Mouse (Mus musculus): ENCODE measurements around the gene Hcls1. TPM values are rescaled to one million over a fixed set of nuclear protein-coding genes. Genes with fewer than 3 reads are reported as not detected.
A peak's percentile ranks its signal among the peaks of the same experiment; 100 is the strongest.

The Hcls1 gene
- total and polyA plus RNA-seq, 2 experiments from 2014 or later, result 3.9 to 4.7 TPM

- H3K9me3 ChIP-seq (replicated peaks; ENCODE audit: control insufficient read depth, low read length), result no peaks in the 10 kb centered on the region
- 76% methylated on average over 4 of the region's 4 CpGs for WGBS
These were observed 28.6 kb downstream of the Hcls1 start for GRCm38 (mm10) chr16:36963415-36963814.

GRCm38 (mm10) chr16:36979127-36979526, 44.3 kb downstream of the Hcls1 start:
- peaks cover 9% of the 10 kb centered on the region; the same call in 1 of the 2 replicates for H3K4me1 ChIP-seq (ENCODE audit: control insufficient read depth, insufficient read depth)
- H3K4me2 ChIP-seq (ENCODE audit: low read depth, low read length), result no peak overlapping the region
- no peak overlapping the region for H3K9ac ChIP-seq (replicated peaks; ENCODE audit: low read depth, low read length)
- TF ChIP-seq EP300 (IDR thresholded peaks at IDR 0.05; ENCODE audit: low read depth) (no peak), CTCF (IDR thresholded peaks at IDR 0.05; ENCODE audit: low read depth) (no peak)
- H3K27me3 ChIP-seq (ENCODE audit: control insufficient read depth, insufficient read depth, low read length), result no peaks in the 10 kb centered on the region
- DNase-seq (ENCODE audit: low spot score), result no peak
- H3K9me3 ChIP-seq (replicated peaks; ENCODE audit: control insufficient read depth, low read length), result no peaks in the 10 kb centered on the region
- 93% methylated on average over 2 of the region's 2 CpGs for WGBS
- H3K36me3 ChIP-seq (replicated peaks; ENCODE audit: control insufficient read depth, insufficient read depth, low read length), result 0 out of 2 replicates have a peak, but pooled peaks cover 3% of the 10 kb centered on the region
- H3K27ac ChIP-seq (ENCODE audit: low read depth), result no peak overlapping the region
- H3K4me3 ChIP-seq (ENCODE audit: low read depth, low read length), result no peak overlapping the region
- no peak for ATAC-seq (ENCODE audit: insufficient read depth, low read depth)

More at GRCm38 (mm10) chr16:36963415-36963814, 28.6 kb downstream of the Hcls1 start:
- H3K36me3 ChIP-seq (replicated peaks; ENCODE audit: control insufficient read depth, insufficient read depth, low read length), result peaks cover 60% of the 10 kb centered on the region
- TF ChIP-seq EP300 (IDR thresholded peaks at IDR 0.05; ENCODE audit: low read depth) (no peak), CTCF (IDR thresholded peaks at IDR 0.05; ENCODE audit: low read depth) (no peak)
- H3K4me3 ChIP-seq (ENCODE audit: low read depth, low read length), result no peak overlapping the region
- no peak for ATAC-seq (ENCODE audit: insufficient read depth, low read depth)
- no peak overlapping the region for H3K4me2 ChIP-seq (ENCODE audit: low read depth, low read length)
- H3K27me3 ChIP-seq (ENCODE audit: control insufficient read depth, insufficient read depth, low read length), result no peaks in the 10 kb centered on the region
- no peak overlapping the region for H3K27ac ChIP-seq (ENCODE audit: low read depth)
- no peak for DNase-seq (ENCODE audit: low spot score)
- H3K4me1 ChIP-seq (ENCODE audit: control insufficient read depth, insufficient read depth), result no peaks in the 10 kb centered on the region
- no peak overlapping the region for H3K9ac ChIP-seq (replicated peaks; ENCODE audit: low read depth, low read length)

- Histone ChIP-seq H3K4me2 (ENCODE audit: low read depth, low read length) (no peak overlapping the region), H3K9me3 (replicated peaks; ENCODE audit: control insufficient read depth, low read length) (no peaks in the 10 kb centered on the region), H3K4me1 (ENCODE audit: control insufficient read depth, insufficient read depth) (peaks cover 9% of the 10 kb centered on the region; the same call in 1 of the 2 replicates), H3K36me3 (replicated peaks; ENCODE audit: control insufficient read depth, insufficient read depth, low read length) (0 out of 2 replicates have a peak, but pooled peaks cover 3% of the 10 kb centered on the region), H3K9ac (replicated peaks; ENCODE audit: low read depth, low read length) (no peak overlapping the region), H3K4me3 (ENCODE audit: low read depth, low read length) (no peak overlapping the region), H3K27ac (ENCODE audit: low read depth) (no peak overlapping the region), H3K27me3 (ENCODE audit: control insufficient read depth, insufficient read depth, low read length) (no peaks in the 10 kb centered on the region)
- ATAC-seq (ENCODE audit: insufficient read depth, low read depth) (no peak), DNase-seq (ENCODE audit: low spot score) (no peak)
- WGBS, result 94% methylated on average over 1 of the region's 1 CpGs
- no peak for TF ChIP-seq CTCF (IDR thresholded peaks at IDR 0.05; ENCODE audit: low read depth)
- no peak for TF ChIP-seq EP300 (IDR thresholded peaks at IDR 0.05; ENCODE audit: low read depth)
These were observed 49.0 kb downstream of the Hcls1 start for GRCm38 (mm10) chr16:36983796-36984195.

GRCm38 (mm10) chr16:36985636-36986042, 50.9 kb downstream of the Hcls1 start:
- no peak for DNase-seq (ENCODE audit: low spot score)

GRCm38 (mm10) chr16:36987399-36987798, 52.6 kb downstream of the Hcls1 start:
- no peak overlapping the region for H3K4me3 ChIP-seq (ENCODE audit: low read depth, low read length)
- TF ChIP-seq CTCF (IDR thresholded peaks at IDR 0.05; ENCODE audit: low read depth) (no peak), EP300 (IDR thresholded peaks at IDR 0.05; ENCODE audit: low read depth) (no peak)
- no peaks in the 10 kb centered on the region for H3K27me3 ChIP-seq (ENCODE audit: control insufficient read depth, insufficient read depth, low read length)
- WGBS, result 45% methylated on average over 2 of the region's 2 CpGs
- H3K9ac ChIP-seq (replicated peaks; ENCODE audit: low read depth, low read length), result no peak overlapping the region
- no peak overlapping the region for H3K27ac ChIP-seq (ENCODE audit: low read depth)
- no peaks in the 10 kb centered on the region for H3K36me3 ChIP-seq (replicated peaks; ENCODE audit: control insufficient read depth, insufficient read depth, low read length)
- no peak for DNase-seq (ENCODE audit: low spot score)
- ATAC-seq (ENCODE audit: insufficient read depth, low read depth), result no peak
- H3K4me2 ChIP-seq (ENCODE audit: low read depth, low read length), result peak overlapping the region; percentile 71
- H3K9me3 ChIP-seq (replicated peaks; ENCODE audit: control insufficient read depth, low read length), result no peaks in the 10 kb centered on the region
- H3K4me1 ChIP-seq (ENCODE audit: control insufficient read depth, insufficient read depth), result peaks cover 21% of the 10 kb centered on the region

More at GRCm38 (mm10) chr16:36985636-36986042, 50.9 kb downstream of the Hcls1 start:
- no peak overlapping the region for H3K4me2 ChIP-seq (ENCODE audit: low read depth, low read length)
- 0 out of 2 replicates have a peak overlapping the region, but pooled peaks have one; percentile 26 for H3K27ac ChIP-seq (ENCODE audit: low read depth)
- no peak for ATAC-seq (ENCODE audit: insufficient read depth, low read depth)
- H3K36me3 ChIP-seq (replicated peaks; ENCODE audit: control insufficient read depth, insufficient read depth, low read length), result 0 out of 2 replicates have a peak, but pooled peaks cover 3% of the 10 kb centered on the region
- no peaks in the 10 kb centered on the region for H3K27me3 ChIP-seq (ENCODE audit: control insufficient read depth, insufficient read depth, low read length)
- H3K4me3 ChIP-seq (ENCODE audit: low read depth, low read length), result no peak overlapping the region
- H3K9ac ChIP-seq (replicated peaks; ENCODE audit: low read depth, low read length), result no peak overlapping the region
- no peaks in the 10 kb centered on the region for H3K9me3 ChIP-seq (replicated peaks; ENCODE audit: control insufficient read depth, low read length)
- 68% methylated on average over 5 of the region's 5 CpGs for WGBS
- peaks cover 14% of the 10 kb centered on the region for H3K4me1 ChIP-seq (ENCODE audit: control insufficient read depth, insufficient read depth)
- no peak for TF ChIP-seq CTCF (IDR thresholded peaks at IDR 0.05; ENCODE audit: low read depth)
- no peak for TF ChIP-seq EP300 (IDR thresholded peaks at IDR 0.05; ENCODE audit: low read depth)

GRCm38 (mm10) chr16:36988066-36988465, 53.3 kb downstream of the Hcls1 start:
- no peaks in the 10 kb centered on the region for H3K36me3 ChIP-seq (replicated peaks; ENCODE audit: control insufficient read depth, insufficient read depth, low read length)
- no peaks in the 10 kb centered on the region for H3K27me3 ChIP-seq (ENCODE audit: control insufficient read depth, insufficient read depth, low read length)
- peak overlapping the region; percentile 71 for H3K4me2 ChIP-seq (ENCODE audit: low read depth, low read length)
- H3K4me1 ChIP-seq (ENCODE audit: control insufficient read depth, insufficient read depth), result peaks cover 21% of the 10 kb centered on the region
- DNase-seq (ENCODE audit: low spot score) (no peak), ATAC-seq (ENCODE audit: insufficient read depth, low read depth) (no peak)
- H3K4me3 ChIP-seq (ENCODE audit: low read depth, low read length), result peak overlapping the region; percentile 58
- peak overlapping the region; percentile 97; the same call in 1 of the 2 replicates for H3K27ac ChIP-seq (ENCODE audit: low read depth)
- no peak for TF ChIP-seq CTCF (IDR thresholded peaks at IDR 0.05; ENCODE audit: low read depth)
- no peak for TF ChIP-seq EP300 (IDR thresholded peaks at IDR 0.05; ENCODE audit: low read depth)
- no peaks in the 10 kb centered on the region for H3K9me3 ChIP-seq (replicated peaks; ENCODE audit: control insufficient read depth, low read length)
- H3K9ac ChIP-seq (replicated peaks; ENCODE audit: low read depth, low read length), result 0 out of 2 replicates have a peak overlapping the region, but pooled peaks have one; percentile 73

All from heart, postnatal 0 days (tissue).